Mouse (Mus musculus) mouse trophoblast stem cell (cell line): ENCODE results near the gene Kif1b.
"Not testable (repeated sequence)": the region's sequence is repeated elsewhere in the genome, so short reads cannot be mapped to it uniquely, and the experiment has no call there.

Experiments used
- in situ Hi-C, 2 experiments: fragments of 300-500 bp; cut with MseI, MboI; formaldehyde crosslinking; loops; 2 replicates in 1 of 2; 3 replicates in 1 of 2; pipeline ENCODE4 v1.15.1; 2025

The Kif1b gene

DNA sequence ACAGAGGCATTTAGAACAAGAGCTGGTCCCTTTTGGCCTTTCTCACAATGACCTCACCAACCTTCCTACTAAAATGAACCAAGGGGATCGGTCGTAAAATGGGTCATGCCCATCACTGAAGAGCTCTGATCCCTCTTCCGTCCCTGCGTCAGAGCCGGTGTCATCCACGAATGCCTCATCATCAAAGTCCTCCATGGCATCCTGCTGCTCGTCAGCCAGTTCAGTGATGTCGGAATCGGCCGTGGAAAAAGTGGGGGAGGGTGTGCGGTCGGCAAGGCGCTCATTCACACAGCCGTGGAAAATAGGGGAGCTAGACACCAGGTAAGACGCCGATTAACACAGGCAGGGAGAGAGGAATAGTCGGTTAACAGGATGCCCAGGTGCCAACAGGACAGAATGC, 87.0 kb downstream of the Kif1b start:
- in situ Hi-C loops = no loop called here

DNA sequence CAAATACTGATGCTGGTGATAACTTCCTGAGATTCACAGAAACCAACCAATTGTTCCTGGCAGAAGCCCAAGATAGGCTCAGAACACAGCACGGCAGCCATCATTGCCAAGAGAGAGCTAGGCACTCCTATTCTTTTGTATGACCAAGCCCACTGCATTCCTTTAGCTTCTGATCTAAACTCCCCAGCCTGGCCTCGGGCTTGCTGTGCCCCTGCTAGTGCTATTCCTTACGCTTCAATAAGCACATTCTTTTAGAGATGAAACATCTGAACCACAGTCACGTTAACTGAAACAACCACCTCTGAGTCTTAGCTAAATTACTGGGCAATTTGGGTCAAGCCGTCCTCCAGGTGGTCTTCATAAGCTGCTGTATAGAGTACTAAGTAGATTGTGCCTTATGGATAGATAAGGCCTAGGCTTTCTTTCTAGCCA, 87.4 kb downstream of the Kif1b start:
- in situ Hi-C loops = no loop called here

DNA sequence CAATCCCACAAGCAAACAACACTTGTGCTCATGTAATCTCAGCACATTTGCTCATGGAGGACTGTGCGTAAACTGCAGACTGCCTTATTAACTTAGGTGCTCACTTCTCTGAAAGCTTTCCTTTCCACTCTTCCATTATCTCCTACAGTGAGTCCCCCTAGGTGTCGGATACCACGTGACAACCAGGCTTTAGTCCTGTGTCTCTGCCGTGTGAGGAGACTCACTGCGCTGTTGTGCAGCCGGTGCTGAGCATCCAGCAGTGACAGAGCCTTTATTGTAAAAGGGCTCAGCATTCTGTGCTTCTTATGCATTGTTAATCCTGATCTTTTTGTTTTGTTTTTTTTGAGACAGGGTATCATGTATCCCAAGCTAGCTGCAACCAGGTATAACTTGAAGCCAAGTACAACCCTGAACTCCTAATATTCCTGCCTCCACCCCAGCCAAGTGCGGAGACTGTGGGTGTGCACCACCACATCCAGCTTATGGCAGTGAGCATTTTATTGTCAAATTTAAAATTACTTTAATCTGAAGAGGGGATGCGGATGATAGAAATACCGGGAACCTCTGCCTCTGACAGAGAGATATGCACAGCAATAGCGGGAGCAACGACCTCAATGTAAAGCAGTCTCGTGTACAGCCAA, 88.0 kb downstream of the Kif1b start:
- in situ Hi-C loops = no loop called here

DNA sequence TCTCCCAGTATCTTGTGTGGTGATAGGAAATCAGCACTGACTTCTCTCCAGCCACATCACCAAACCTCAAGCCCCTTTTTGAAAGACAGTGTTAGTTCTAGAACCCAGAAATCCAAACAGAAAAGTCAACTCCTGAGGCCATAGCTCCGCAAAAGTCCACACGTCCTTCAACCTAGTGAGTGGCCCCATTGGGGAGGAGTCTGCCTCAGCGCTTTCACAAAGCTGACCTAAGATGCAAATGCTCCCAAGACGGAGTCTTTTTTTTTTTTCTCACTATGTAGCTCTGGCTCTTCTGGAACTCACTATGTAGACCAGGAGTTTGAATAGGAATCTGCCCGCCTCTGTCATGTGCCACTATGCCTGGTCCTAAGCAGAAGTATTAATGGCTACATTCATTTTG, 89.0 kb downstream of the Kif1b start:
- in situ Hi-C loops = no loop called here

DNA sequence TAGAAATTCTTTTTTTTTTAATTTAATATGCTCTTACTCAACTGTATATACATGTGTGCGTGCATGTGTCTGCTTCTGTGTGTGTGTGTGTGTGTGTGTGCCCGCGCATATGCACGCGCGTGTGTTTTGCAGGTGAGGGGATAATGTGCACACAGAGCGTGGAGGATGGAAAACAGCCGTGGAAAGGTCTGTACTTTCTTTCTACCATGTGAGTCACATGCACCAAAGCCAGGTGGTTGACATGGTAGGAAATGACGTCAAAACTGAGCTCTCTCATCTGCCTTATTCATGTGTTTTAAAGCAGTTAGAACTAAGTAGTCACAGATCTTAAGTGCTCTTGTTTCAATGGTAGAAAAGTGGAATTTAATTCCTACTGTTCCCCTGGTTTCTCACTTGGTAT, 91.5 kb downstream of the Kif1b start:
- in situ Hi-C loops = no loop called here

DNA sequence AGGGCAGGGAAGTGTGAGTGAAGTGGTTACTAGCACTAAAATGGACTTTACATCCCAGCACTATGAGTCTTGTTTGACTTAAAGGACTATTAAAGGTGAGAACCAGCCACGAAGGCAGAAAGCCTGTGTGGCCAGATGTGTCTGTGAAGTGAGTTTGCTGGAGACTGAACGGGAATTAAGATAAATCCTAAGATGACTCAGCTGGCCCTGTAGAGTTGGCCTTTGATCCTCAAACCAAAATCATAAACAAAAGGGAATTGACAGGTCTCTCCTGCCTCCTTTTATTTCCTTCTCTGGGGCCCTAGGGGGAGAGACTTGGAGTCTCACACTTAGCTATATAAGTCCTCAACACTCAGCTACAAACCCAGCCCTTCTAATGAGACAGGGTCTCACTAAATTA, 92.1 kb downstream of the Kif1b start:
- in situ Hi-C loops = no loop called here

DNA sequence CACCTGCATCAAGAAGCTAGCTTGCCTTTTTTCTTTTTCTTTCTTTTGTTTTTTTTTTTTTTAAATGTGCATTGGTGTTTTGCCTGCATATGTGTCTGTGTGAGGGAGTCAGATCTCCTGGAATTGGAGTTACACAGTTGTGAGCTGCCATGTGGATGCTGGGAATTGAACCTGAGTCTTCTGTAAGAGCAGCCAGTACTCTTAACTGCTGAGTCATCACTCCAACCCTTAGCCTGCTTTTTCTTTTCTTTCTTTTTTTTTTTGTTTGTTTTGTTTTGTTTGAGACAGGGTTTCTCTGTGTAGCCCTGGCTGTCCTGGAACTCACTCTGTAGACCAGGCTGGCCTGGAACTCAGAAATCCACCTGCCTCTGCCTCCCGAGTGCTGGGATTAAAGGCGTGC, 93.0 kb downstream of the Kif1b start:
- in situ Hi-C loops = not testable (repeated sequence)

DNA sequence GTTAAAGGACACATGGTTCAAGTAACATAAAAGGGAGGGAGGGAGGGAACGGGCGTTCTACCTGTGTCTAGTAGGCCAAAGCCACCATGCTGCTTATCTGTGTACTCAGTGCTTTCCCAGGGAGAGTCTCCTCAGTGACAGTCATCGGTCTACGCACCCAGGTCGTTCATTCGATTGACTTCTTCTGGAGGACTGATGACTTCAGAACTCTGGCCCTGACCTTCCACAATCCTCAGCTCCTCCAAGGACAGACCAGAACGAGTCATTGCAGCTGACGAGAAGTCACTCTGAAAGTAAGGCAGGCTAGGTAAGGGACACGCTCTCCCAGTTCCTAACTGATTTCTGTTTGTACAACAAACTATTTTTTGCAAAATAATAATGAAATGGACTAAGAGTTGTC, 94.0 kb downstream of the Kif1b start:
- in situ Hi-C loops = no loop called here

DNA sequence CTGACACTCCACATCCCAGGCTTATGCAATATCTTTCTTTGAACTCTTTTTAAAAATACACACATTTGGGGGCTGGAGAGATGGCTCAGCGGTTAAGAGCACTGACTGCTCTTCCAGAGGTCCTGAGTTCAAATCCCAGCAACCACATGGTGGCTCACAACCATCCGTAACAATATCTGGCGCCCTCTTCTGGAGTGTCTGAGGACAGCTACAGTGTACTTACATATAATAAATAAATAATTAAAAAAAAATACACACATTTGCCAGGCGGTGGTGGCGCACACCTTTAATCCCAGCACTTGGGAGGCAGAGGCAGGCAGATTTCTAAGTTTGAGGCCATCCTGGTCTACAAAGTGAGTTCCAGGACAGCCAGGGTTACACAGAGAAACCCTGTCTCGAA, 96.1 kb downstream of the Kif1b start:
- in situ Hi-C loops = not testable (repeated sequence)

DNA sequence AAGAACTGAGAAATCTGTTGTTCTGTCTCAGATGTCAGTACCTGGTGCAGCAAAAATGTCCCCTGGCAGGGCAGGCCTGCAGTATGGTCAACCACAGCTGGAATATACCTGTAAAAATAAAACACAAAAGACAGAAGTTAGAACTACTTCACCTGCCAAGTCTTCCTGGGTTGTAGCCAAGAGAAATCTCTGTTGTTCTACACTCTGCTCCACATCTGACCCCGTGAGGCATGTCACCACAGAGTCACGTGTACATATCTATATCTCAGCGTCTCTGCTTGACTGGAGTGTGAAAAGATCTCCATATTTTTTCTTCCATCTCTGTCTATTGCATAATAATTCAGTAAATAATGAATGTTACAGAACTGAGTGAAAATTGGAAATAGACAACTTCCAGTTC, 105.0 kb downstream of the Kif1b start:
- in situ Hi-C loops = no loop called here

DNA sequence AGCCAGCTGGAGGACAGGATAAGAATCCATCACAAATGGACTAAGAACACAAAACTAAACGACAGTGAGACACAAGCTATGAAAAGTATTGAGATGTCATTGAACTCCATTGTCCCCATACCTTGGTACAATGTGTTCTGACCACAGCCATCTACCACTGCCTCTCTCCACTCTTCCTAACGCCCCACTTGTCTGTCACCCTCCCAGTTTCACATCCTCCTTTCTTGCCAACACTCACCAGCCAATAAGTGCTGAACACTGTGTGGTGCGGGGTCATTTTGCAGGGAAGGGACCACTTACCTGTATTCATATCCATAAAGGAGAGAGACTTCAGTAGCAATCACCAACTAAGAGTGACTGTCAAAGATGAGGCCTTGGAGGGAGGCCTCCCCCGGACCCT, 106.4 kb downstream of the Kif1b start:
- in situ Hi-C loops = no loop called here

DNA sequence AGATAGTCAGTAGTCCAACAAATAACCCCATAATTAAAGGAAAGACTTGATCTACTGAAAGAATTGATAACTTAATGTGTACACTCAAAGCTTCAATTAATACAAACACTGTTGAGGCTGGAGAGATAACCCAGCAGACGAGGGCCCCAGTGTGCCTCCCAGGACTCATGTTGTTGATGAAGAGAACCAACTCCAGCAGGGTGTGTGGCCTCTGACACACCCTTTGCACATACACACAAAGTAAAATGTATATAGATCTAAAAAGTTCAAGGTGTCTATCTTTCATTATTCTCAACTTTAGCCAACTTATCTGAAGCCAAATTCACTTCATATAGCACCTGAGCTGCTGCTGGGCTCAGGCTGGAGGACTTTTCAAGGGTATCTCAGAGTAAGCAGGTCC, 110.3 kb downstream of the Kif1b start:
- in situ Hi-C loops = no loop called here

DNA sequence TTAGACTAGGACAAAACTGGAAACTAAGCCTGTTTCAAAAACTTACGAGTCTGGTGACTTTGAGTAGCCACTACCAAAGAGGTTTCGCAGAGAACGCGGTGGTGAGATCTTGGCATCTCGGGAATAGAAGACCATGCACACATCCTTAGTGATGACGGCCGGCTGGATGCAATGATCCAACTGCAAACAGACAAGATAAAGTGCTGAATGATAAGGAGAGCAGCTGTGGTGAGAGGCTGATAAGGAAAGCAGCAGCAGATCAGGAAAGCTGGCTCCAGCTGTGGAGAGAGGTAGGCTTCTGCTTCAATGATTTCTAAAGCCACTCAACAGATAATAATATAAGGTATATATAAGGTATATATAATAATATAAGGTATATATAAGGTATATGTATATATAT, 116.4 kb downstream of the Kif1b start:
- in situ Hi-C loops = no loop called here

DNA sequence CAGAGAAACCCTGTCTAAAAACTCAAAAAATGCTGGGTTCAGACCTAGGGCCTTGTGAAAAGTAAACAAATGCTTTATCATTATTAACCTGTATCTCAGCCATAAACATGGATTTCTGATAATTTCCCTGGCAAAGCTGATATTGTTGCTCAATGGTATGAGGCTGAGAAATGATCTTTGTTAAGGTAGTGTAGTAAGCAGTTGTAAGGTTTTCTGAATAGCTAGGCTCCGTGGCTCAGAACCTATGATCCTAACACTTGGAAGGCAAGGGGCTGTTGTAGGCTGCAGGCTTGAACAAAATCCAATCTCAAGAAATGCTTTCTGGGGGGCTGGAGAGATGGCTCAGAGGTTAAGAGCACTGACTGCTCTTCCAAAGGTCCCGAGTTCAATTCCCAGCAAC, 118.9 kb downstream of the Kif1b start:
- in situ Hi-C loops = no loop called here

DNA sequence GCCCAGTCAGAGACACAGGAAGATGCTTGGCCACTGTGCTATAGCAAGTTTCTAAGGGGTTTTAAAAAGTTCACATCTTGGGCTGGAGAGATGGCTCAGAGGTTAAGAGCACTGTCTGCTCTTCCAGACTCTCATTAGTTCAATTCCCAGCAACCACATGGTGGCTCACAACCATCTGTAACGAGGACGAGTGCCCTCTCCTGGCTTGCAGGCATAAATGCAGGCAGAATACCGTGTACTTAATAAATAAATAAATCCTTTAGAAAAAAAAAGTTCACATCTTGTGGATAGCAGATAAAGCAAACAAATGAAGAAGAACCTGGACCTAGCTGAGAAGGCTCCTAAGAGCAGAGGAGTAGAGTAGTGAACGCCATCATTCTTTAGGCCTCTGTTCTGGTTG, 124.7 kb downstream of the Kif1b start:
- in situ Hi-C loops = no loop called here

DNA sequence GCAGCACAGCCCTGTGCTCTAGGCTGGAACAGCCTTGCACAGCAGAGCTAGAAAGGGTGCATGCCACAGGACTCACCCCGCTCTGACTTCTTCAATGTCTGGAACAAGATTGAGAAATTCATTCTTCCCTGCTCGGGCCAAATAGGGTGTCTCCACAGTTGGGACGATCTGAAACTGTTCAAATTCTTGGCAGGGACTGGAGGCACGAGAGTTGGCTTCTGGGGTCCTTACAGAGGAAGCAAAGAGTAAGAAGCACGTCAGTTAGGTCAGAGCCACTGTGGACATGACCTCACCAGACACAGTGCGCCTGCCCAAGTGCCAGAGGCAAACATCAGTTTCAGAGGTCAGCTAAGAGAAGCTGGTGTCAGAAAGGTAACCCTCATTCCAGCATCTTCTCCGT, 125.3 kb downstream of the Kif1b start:
- in situ Hi-C loops = no loop called here

DNA sequence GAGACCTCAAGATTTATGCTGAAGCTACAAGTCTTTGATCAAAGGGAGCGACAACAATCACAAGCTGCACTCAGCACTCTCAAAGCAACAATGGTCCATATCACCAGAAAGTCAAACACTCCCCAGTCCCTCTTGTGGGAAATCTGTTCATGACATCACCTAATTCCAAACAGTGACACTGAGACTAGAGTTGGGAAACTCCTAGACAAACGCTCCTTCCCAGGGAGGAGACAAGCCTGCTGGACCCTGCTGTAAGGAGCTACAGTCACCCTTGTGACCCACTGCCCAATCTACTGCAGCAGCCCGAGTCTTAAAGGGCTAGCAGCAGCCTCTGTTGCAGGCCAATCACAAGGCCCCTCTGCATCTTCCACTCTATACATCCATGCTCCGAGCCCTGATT, 127.9 kb downstream of the Kif1b start:
- in situ Hi-C loops = no loop called here

DNA sequence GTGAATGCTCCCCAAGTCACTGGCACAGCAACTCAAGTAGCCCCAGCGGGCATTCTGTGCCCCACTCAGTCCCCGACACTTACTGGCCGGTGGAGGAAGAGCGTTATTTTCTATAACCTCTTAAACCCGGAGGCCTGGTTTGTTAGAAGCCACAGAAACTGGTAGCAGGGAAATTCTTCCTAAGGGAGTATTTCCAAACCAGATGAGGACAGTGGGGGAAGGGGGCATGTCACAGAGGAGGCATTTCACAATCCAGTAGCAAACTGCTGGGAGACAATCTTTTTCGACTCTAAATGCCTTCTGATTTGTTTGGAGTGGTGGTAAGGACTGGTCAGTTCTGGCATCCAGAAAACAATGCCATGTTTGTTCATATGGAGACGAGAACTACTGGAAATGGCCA, 128.3 kb downstream of the Kif1b start:
- in situ Hi-C loops = no loop called here

DNA sequence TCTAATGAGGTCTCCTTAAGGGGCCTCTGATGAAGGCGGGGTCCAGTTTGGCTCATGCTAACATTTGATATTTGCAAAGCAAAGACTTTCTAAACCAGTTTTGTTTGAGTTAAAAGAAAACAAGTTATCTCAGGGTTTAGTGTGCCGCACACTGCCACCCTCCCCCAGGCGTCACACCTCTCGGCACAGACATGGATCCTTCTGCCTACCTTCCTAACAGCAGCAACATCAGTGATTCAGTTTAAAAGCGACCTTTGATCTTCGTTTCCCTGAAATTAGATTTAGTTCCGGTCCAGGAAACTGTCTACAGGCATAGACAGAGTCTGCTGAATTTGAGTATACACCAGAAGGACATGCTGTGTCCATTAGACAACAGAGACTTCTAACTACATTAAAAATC, 129.2 kb downstream of the Kif1b start:
- in situ Hi-C loops = no loop called here

DNA sequence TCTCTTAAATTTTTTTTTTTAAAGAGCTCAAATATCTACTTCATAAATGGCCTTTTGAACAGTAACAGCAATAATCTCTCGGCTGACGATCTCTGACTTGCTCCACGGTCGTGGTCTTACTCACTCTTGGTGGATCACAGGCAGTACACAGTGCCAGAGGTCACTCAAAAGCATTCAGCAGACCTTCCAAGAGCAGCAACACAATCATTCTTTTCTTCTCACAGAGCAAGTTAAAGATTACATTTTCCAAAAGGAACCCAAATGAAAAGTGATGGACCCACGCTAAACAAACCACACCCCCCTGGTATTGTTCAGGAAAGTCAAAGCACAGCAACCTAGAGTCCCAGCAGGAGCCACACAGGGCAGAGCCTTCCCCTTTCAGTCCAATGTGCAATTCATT, 130.4 kb downstream of the Kif1b start:
- in situ Hi-C loops = no loop called here

DNA sequence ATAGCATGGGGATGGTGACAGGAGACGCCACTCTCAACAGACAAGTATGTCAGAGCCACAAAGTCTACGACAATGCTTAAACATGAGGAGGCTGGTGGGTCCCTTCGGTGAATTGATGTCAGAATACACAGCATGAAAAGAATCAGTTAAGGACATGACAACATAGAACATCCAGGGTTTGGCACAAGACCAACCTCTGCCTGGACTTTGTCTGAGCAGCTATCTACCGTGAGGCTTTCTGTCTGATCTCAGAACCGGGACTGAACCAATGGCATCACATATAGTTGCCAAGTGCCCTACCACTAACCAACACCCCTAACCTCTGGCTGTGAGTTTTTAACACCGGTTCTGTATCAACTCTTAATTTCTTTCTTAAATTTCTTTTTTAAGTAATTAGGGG, 130.8 kb downstream of the Kif1b start:
- in situ Hi-C loops = no loop called here

DNA sequence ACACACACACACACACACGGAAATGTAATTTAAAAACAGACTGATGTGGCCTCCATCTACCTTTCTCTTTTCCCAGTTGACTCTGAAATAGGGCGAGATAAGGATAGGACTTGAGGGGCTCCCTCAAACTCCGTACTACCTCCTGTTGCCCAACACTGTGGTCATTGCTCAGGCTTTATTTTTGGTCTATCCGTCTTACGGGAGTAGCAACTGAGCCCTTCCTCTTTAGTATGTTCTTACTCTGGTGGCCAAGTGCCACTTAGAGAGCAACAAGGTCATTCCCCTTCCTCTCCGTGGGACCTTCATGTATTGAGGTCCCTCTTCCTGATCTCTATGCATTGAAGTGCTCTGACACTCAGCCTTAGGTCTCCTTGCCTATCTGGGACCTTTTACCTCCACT, 133.8 kb downstream of the Kif1b start:
- in situ Hi-C loops = no loop called here

DNA sequence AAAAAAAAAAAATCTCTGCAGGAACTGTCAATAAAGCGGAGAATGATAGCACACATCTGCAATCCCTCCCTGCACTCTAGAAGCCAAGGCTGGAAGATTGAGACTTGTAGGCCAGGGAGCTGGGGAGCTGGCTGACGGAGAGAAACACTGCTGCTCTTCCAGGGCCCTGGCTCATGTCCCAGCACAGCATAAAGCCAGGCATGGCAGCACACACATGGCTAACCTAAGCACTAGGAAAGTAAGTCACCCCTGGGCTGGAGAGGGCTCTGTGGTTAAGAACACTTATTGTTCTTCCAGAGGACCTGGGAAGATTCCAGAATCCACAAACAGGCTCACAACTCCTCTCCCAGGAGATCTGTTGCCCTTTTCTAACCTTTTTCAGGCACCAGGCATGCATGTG, 134.8 kb downstream of the Kif1b start:
- in situ Hi-C loops = no loop called here

DNA sequence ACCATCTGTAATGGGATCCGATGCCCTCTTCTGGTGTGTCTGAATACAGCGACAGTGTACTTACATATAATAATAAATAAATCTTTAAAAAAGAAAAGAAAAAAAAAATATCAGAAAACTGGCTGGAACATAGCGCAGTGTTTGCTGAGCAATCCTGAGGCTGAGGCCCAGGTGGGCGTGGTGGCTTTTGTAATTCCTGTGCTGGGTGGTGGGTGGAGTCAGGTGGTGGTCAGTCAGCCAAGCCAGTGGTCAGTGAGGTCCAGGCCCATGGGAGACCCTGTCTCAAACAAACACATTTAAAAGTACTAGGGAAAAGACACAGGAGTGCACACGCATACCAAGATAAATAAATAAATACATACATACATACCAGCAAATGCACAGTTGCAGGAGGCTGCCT, 135.4 kb downstream of the Kif1b start:
- in situ Hi-C loops = no loop called here

DNA sequence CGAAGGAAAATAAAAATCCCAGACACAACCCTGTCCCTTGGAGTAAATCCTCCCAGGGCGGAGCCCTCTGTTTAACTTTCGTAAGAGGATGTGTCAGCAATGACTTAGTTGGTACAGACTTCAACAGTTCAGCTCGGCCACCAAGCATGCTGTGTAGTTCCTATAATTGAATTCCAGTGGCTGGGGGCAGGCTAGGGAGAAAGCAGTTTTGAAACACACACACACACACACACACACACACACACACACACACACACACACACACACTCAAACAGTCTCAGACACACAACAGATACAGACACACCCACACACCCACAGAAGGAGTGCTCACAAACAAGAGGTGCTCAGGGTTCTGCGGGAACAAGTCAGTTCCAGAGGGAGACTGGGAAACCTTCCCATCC, 135.9 kb downstream of the Kif1b start:
- in situ Hi-C loops = no loop called here
